Mouse (Mus musculus) neural tube, embryonic 12.5 days (tissue): ENCODE data around the gene Sp7. TPM values are rescaled to one million over a fixed set of nuclear protein-coding genes. Genes with fewer than 3 reads are reported as not detected.

Experiments
- ATAC-seq: fragments of 200-750 bp; cut with Nextera tagmentation; 2 replicates; pipeline ENCODE4 v1.8.0; 2017; ENCODE audit warnings: low read depth, mild to moderate bottlenecking, moderate TSS enrichment, moderate library complexity; ENCODE audit not compliant: low FRiP score
- H3K27ac ChIP-seq: fragments of 300-500 bp; sonication (generic); 2 replicates; pipeline ENCODE4 v1.5.1; 2016
- H3K27me3 ChIP-seq: fragments of 300-500 bp; sonication (generic); replicated peaks from 2 replicates; pipeline ENCODE4 v1.6.1; 2016; ENCODE audit warnings: mild to moderate bottlenecking
- H3K36me3 ChIP-seq: fragments of 300-500 bp; sonication (generic); 2 replicates; pipeline ENCODE4 v1.6.1; 2016; ENCODE audit warnings: mild to moderate bottlenecking
- H3K4me1 ChIP-seq: fragments of 300-500 bp; sonication (generic); 2 replicates; pipeline ENCODE4 v1.6.1; 2016
- H3K4me2 ChIP-seq: fragments of 300-500 bp; sonication (generic); replicated peaks from 2 replicates; pipeline ENCODE4 v1.6.1; 2016; ENCODE audit warnings: mild to moderate bottlenecking
- H3K4me3 ChIP-seq: fragments of 300-500 bp; sonication (generic); 2 replicates; pipeline ENCODE4 v1.5.1; 2016
- H3K9ac ChIP-seq: fragments of 300-500 bp; sonication (generic); 2 replicates; pipeline ENCODE4 v1.6.1; 2016; ENCODE audit warnings: mild to moderate bottlenecking
- H3K9me3 ChIP-seq: fragments of 300-500 bp; sonication (generic); 2 replicates; pipeline ENCODE4 v1.6.1; 2016; ENCODE audit warnings: mild to moderate bottlenecking
- WGBS: fragments of 180-500 bp; shearing (Covaris S2); methylation state at CpG from one replicate; pipeline ENCODE4 v1.1.7; 2016; 5-methylcytosine and 5-hydroxymethylcytosine counted together
- polyA plus RNA-seq: library from polyadenylated mRNA; unstranded; fragments of >200 nt; fragmentation: Nextera tagmentation; extraction: Ambion mirVana; gene quantifications from 2 replicates; pipeline ENCODE4 v1.2.1, GENCODE M21; 2016

Sp7 gene
- polyA plus RNA-seq, 1 experiment from 2014 or later: 0.81 TPM

GRCm38 (mm10) chr15:102331610-102332015 lies 35.4 kb downstream of the Sp7 start, which contains the start of gene Myg1:
Gene Myg1 (plus strand): TSS chr15:102331709.
- peak; percentile 96 for ATAC-seq
- peak within 1 kb of the TSS; percentile 69 for H3K9ac ChIP-seq
- H3K9me3 ChIP-seq: no peaks in the 10 kb centered on the region
- peak within 1 kb of the TSS; percentile 46 for H3K4me3 ChIP-seq
- H3K27ac ChIP-seq: no peak within 1 kb of the TSS
- peak within 1 kb of the TSS; percentile 68 for H3K4me2 ChIP-seq
- under 1% methylated on average over 30 of the region's 30 CpGs for WGBS
- H3K4me1 ChIP-seq: peaks cover 23% of the 10 kb centered on the region
- H3K36me3 ChIP-seq: peaks cover 53% of the 10 kb centered on the region
- H3K27me3 ChIP-seq: no peaks in the 10 kb centered on the region

- WGBS: 71% methylated on average over 8 of the region's 8 CpGs
- Histone ChIP-seq H3K9ac (peak overlapping the region; percentile 83), H3K9me3 (no peaks in the 10 kb centered on the region), H3K4me1 (peaks cover 15% of the 10 kb centered on the region), H3K27ac (no peak overlapping the region), H3K4me3 (peak overlapping the region; percentile 83), H3K27me3 (no peaks in the 10 kb centered on the region), H3K4me2 (peak overlapping the region; percentile 88), H3K36me3 (peaks cover 46% of the 10 kb centered on the region)
- ATAC-seq: no peak
These were observed 40.1 kb downstream of the Sp7 start for GRCm38 (mm10) chr15:102326892-102327291.

GRCm38 (mm10) chr15:102326022-102326576 lies 40.9 kb downstream of the Sp7 start, which contains the start of gene Pfdn5:
Gene Pfdn5 (plus strand): TSS chr15:102326116.
- H3K4me2 ChIP-seq: peak within 1 kb of the TSS; percentile 88
- no peaks in the 10 kb centered on the region for H3K9me3 ChIP-seq
- ATAC-seq: peak; percentile 92
- peak within 1 kb of the TSS; percentile 83 for H3K4me3 ChIP-seq
- peaks cover 11% of the 10 kb centered on the region; the same call in 1 of the 2 replicates for H3K4me1 ChIP-seq
- H3K27ac ChIP-seq: no peak within 1 kb of the TSS
- H3K9ac ChIP-seq: peak within 1 kb of the TSS; percentile 83
- WGBS: under 1% methylated on average over 40 of the region's 40 CpGs
- no peaks in the 10 kb centered on the region for H3K27me3 ChIP-seq
- H3K36me3 ChIP-seq: peaks cover 51% of the 10 kb centered on the region

- Histone ChIP-seq H3K27me3 (no peaks in the 10 kb centered on the region), H3K4me1 (peaks cover 11% of the 10 kb centered on the region; the same call in 1 of the 2 replicates), H3K36me3 (peaks cover 55% of the 10 kb centered on the region), H3K4me3 (no peak overlapping the region), H3K9ac (no peak overlapping the region), H3K27ac (no peak overlapping the region), H3K9me3 (no peaks in the 10 kb centered on the region), H3K4me2 (peak overlapping the region; percentile 88)
- no peak for ATAC-seq
- WGBS: 77% methylated on average over 12 of the region's 12 CpGs
These were observed 42.1 kb downstream of the Sp7 start for GRCm38 (mm10) chr15:102324654-102325473.

GRCm38 (mm10) chr15:102316263-102316662 lies 50.7 kb downstream of the Sp7 start:
- no peak for ATAC-seq

GRCm38 (mm10) chr15:102315292-102315691 lies 51.7 kb downstream of the Sp7 start:
- WGBS: 95% methylated on average over 8 of the region's 8 CpGs

More at GRCm38 (mm10) chr15:102316263-102316662, 50.7 kb downstream of the Sp7 start:
- H3K36me3 ChIP-seq: peaks cover 73% of the 10 kb centered on the region
- H3K27me3 ChIP-seq: no peaks in the 10 kb centered on the region
- no peak overlapping the region for H3K9ac ChIP-seq
- no peak overlapping the region for H3K27ac ChIP-seq
- no peaks in the 10 kb centered on the region for H3K4me1 ChIP-seq
- no peak overlapping the region for H3K4me2 ChIP-seq
- WGBS: 85% methylated on average over 6 of the region's 6 CpGs
- no peak overlapping the region for H3K4me3 ChIP-seq
- H3K9me3 ChIP-seq: no peaks in the 10 kb centered on the region

GRCm38 (mm10) chr15:102311489-102311888 lies 55.5 kb downstream of the Sp7 start:
- Histone ChIP-seq H3K27me3 (no peaks in the 10 kb centered on the region), H3K9ac (no peak overlapping the region), H3K4me2 (no peak overlapping the region), H3K4me3 (no peak overlapping the region), H3K27ac (no peak overlapping the region), H3K4me1 (no peaks in the 10 kb centered on the region), H3K9me3 (no peaks in the 10 kb centered on the region), H3K36me3 (peaks cover 72% of the 10 kb centered on the region)
- no peak for ATAC-seq

More at GRCm38 (mm10) chr15:102315292-102315691, 51.7 kb downstream of the Sp7 start:
- no peaks in the 10 kb centered on the region for H3K9me3 ChIP-seq
- no peaks in the 10 kb centered on the region for H3K4me1 ChIP-seq
- ATAC-seq: no peak
- H3K4me3 ChIP-seq: no peak overlapping the region
- H3K9ac ChIP-seq: no peak overlapping the region
- H3K27me3 ChIP-seq: no peaks in the 10 kb centered on the region
- H3K36me3 ChIP-seq: peaks cover 69% of the 10 kb centered on the region
- no peak overlapping the region for H3K27ac ChIP-seq
- H3K4me2 ChIP-seq: no peak overlapping the region

- H3K4me1 ChIP-seq: no peaks in the 10 kb centered on the region
- no peaks in the 10 kb centered on the region for H3K9me3 ChIP-seq
- H3K4me2 ChIP-seq: no peak overlapping the region
- ATAC-seq: no peak
- H3K9ac ChIP-seq: no peak overlapping the region
- H3K4me3 ChIP-seq: no peak overlapping the region
- H3K27me3 ChIP-seq: no peaks in the 10 kb centered on the region
- H3K36me3 ChIP-seq: peaks cover 72% of the 10 kb centered on the region
- H3K27ac ChIP-seq: no peak overlapping the region
- WGBS: 90% methylated on average over 10 of the region's 10 CpGs
These were observed 56.7 kb downstream of the Sp7 start for GRCm38 (mm10) chr15:102310074-102310845.

- no peak for ATAC-seq
- no peak overlapping the region for H3K4me3 ChIP-seq
- no peak overlapping the region for H3K27ac ChIP-seq
- no peaks in the 10 kb centered on the region for H3K9me3 ChIP-seq
- no peaks in the 10 kb centered on the region for H3K4me1 ChIP-seq
- WGBS: 93% methylated on average over 9 of the region's 9 CpGs
- H3K36me3 ChIP-seq: peaks cover 72% of the 10 kb centered on the region
- H3K4me2 ChIP-seq: no peak overlapping the region
- H3K9ac ChIP-seq: no peak overlapping the region
- H3K27me3 ChIP-seq: no peaks in the 10 kb centered on the region
These were observed 58.3 kb downstream of the Sp7 start for GRCm38 (mm10) chr15:102308717-102309116.

Other genes starting within 250 kb of the Sp7 start
- 29.6 and 33.3 TPM in 2 replicates for gene Spryd3, start 230.9 kb downstream of the Sp7 start, polyA plus RNA-seq
- 0.60 and 0.63 TPM in 2 replicates for gene Igfbp6, start 222.8 kb downstream of the Sp7 start, polyA plus RNA-seq
- 0.11 TPM in 1 of 2 replicates, not detected in the other for gene Soat2, start 216.7 kb downstream of the Sp7 start, polyA plus RNA-seq
- 98.3 and 105 TPM in 2 replicates for gene Zfp740, start 163.9 kb downstream of the Sp7 start, polyA plus RNA-seq
- 46.7 and 48.3 TPM in 2 replicates for gene Csad, start 162.5 kb downstream of the Sp7 start, polyA plus RNA-seq
- gene Itgb7, start 135.2 kb downstream of the Sp7 start, polyA plus RNA-seq: 0.29 and 0.79 TPM in 2 replicates
- gene Rarg, start 109.7 kb downstream of the Sp7 start, polyA plus RNA-seq: 15.4 and 18.7 TPM in 2 replicates
- gene Gm9918, start 96.6 kb downstream of the Sp7 start, polyA plus RNA-seq: 0.09 and 0.23 TPM in 2 replicates
- 53.2 and 56.4 TPM in 2 replicates for gene Mfsd5, start 87.7 kb downstream of the Sp7 start, polyA plus RNA-seq
- gene Espl1, start 70.9 kb downstream of the Sp7 start, polyA plus RNA-seq: 22.5 and 25.4 TPM in 2 replicates
- gene Pfdn5, start 41.1 kb downstream of the Sp7 start, polyA plus RNA-seq: 373 and 404 TPM in 2 replicates
- gene Myg1, start 35.5 kb downstream of the Sp7 start, polyA plus RNA-seq: 90.4 and 94.9 TPM in 2 replicates
- gene Aaas, start 16.4 kb downstream of the Sp7 start, polyA plus RNA-seq: 51.3 and 53.2 TPM in 2 replicates
- 6.9 and 7.7 TPM in 2 replicates for gene Sp1, start 39.0 kb upstream of the Sp7 start, polyA plus RNA-seq
- gene Amhr2, start 78.2 kb upstream of the Sp7 start, polyA plus RNA-seq: 0.23 TPM in 2 replicates
- 80.5 and 80.6 TPM in 2 replicates for gene Prr13, start 91.8 kb upstream of the Sp7 start, polyA plus RNA-seq
- gene Pcbp2, start 103.4 kb upstream of the Sp7 start, polyA plus RNA-seq: 144 and 152 TPM in 2 replicates
- not detected in 2 replicates for gene Gm10337, start 136.5 kb upstream of the Sp7 start, polyA plus RNA-seq
- gene Map3k12, start 149.9 kb upstream of the Sp7 start, polyA plus RNA-seq: 48.8 and 51.9 TPM in 2 replicates
- 97.9 and 105 TPM in 2 replicates for gene Tarbp2, start 151.0 kb upstream of the Sp7 start, polyA plus RNA-seq
- gene Npff, start 157.8 kb upstream of the Sp7 start, polyA plus RNA-seq: 4.8 and 5.4 TPM in 2 replicates